Mouse (Mus musculus): ENCODE results near the gene Ncf1. TPM values are rescaled to one million over a fixed set of nuclear protein-coding genes. Genes with fewer than 3 reads are reported as not detected.

The Ncf1 gene
- polyA plus RNA-seq, 1 experiment from 2014 or later = 4.2 TPM

GRCm38 (mm10) chr5:134236241-134236640 lies 6.8 kb upstream of the Ncf1 start:
- H3K9ac ChIP-seq (replicated peaks; ENCODE audit: low read length) = no peak overlapping the region
- WGBS = 78% methylated on average over 3 of the region's 3 CpGs
- peaks cover 53% of the 10 kb centered on the region for H3K36me3 ChIP-seq (ENCODE audit: insufficient read depth, low read length)
- H3K4me2 ChIP-seq (replicated peaks; ENCODE audit: low read depth, low read length) = no peak overlapping the region
- no peak overlapping the region for H3K27ac ChIP-seq (ENCODE audit: low read length)
- no peaks in the 10 kb centered on the region for H3K9me3 ChIP-seq (ENCODE audit: low read length)
- peaks cover 23% of the 10 kb centered on the region for H3K4me1 ChIP-seq (ENCODE audit: insufficient read depth, low read length)
- no peak overlapping the region for H3K4me3 ChIP-seq (ENCODE audit: low read length)
- ATAC-seq (ENCODE audit: low FRiP score, low TSS enrichment) = no peak; the same call in 1 of the 2 replicates
- no peaks in the 10 kb centered on the region for H3K27me3 ChIP-seq (ENCODE audit: insufficient read depth, low read length)

DNA sequence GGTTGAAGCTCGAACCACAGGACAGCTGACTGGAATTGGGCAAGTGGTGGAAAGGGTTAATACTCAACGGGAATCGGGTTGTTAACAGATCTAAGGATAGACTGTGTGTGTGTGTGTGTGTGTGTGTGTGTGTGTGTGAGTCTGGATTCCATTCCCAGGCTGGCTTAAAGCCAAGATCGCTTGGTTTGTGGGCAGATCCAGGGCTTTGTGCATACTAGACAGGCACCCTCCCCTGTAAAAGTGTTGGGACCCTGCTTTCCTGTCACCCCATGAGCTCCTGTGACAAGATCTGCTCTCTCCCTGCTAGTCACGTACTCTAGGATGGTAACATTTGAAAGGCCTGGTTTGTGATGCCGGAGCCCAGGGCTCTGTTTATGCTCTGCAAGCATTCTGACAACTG lies 5.7 kb upstream of the Ncf1 start:
- H3K9ac ChIP-seq (replicated peaks; ENCODE audit: low read length) = no peak overlapping the region
- H3K27ac ChIP-seq (ENCODE audit: low read length) = peak overlapping the region; percentile 25; the same call in 1 of the 2 replicates
- no peak for ATAC-seq (ENCODE audit: low FRiP score, low TSS enrichment)
- no peaks in the 10 kb centered on the region for H3K27me3 ChIP-seq (ENCODE audit: insufficient read depth, low read length)
- H3K9me3 ChIP-seq (ENCODE audit: low read length) = no peaks in the 10 kb centered on the region
- peaks cover 42% of the 10 kb centered on the region for H3K36me3 ChIP-seq (ENCODE audit: insufficient read depth, low read length)
- H3K4me2 ChIP-seq (replicated peaks; ENCODE audit: low read depth, low read length) = no peak overlapping the region
- WGBS = 27% methylated on average over 6 of the region's 6 CpGs
- no peak overlapping the region for H3K4me3 ChIP-seq (ENCODE audit: low read length)
- H3K4me1 ChIP-seq (ENCODE audit: insufficient read depth, low read length) = peaks cover 23% of the 10 kb centered on the region

DNA sequence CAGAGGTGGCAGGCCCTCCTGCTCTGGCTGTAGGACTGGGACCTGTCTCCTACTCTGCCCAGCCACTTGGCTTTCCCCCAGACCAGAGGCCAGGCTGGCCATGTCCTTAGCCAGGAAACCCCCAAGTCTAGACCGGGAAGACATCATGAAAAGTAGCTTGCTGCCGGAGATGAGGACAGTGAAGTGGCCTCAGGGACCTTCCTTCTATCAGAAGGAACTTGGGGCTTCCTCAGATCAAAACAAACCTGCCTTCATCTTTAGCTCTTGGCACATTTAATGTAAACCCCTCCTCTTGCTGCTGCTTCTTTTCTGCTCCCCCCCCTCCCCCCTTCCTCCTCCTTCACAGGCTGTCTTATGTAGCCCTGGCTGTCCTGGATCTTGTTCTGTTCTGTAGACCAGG lies 4.8 kb upstream of the Ncf1 start:
- no peaks in the 10 kb centered on the region for H3K27me3 ChIP-seq (ENCODE audit: insufficient read depth, low read length)
- no peak overlapping the region for H3K4me3 ChIP-seq (ENCODE audit: low read length)
- H3K4me1 ChIP-seq (ENCODE audit: insufficient read depth, low read length) = peaks cover 23% of the 10 kb centered on the region
- H3K36me3 ChIP-seq (ENCODE audit: insufficient read depth, low read length) = peaks cover 33% of the 10 kb centered on the region
- ATAC-seq (ENCODE audit: low FRiP score, low TSS enrichment) = no peak
- H3K9me3 ChIP-seq (ENCODE audit: low read length) = no peaks in the 10 kb centered on the region
- 46% methylated on average over 2 of the region's 2 CpGs for WGBS
- no peak overlapping the region for H3K9ac ChIP-seq (replicated peaks; ENCODE audit: low read length)
- H3K27ac ChIP-seq (ENCODE audit: low read length) = no peak overlapping the region
- H3K4me2 ChIP-seq (replicated peaks; ENCODE audit: low read depth, low read length) = no peak overlapping the region

DNA sequence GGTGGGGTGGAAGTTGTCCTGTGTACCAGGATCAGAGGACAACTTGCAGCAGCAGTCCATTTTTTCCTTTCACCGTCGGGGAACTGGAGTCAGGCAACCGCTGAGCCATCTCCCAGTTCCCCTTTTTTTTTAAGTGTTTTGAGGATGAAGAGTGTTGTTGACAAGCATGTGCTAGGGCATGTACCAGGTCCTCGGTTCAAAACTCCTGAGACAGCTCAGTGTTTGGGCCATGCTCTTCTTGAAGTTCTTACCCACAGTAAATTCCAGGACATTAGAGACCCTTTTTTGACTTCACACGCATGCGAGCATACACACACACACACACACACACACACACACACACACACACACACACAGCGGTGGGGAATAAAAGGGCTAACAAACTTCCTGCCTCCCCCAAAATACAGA lies 3.8 kb upstream of the Ncf1 start:
- no peak overlapping the region for H3K27ac ChIP-seq (ENCODE audit: low read length)
- H3K4me2 ChIP-seq (replicated peaks; ENCODE audit: low read depth, low read length) = no peak overlapping the region
- H3K4me1 ChIP-seq (ENCODE audit: insufficient read depth, low read length) = peaks cover 23% of the 10 kb centered on the region
- H3K36me3 ChIP-seq (ENCODE audit: insufficient read depth, low read length) = peaks cover 23% of the 10 kb centered on the region
- no peaks in the 10 kb centered on the region for H3K27me3 ChIP-seq (ENCODE audit: insufficient read depth, low read length)
- H3K9me3 ChIP-seq (ENCODE audit: low read length) = no peaks in the 10 kb centered on the region
- 45% methylated on average over 7 of the region's 7 CpGs for WGBS
- H3K4me3 ChIP-seq (ENCODE audit: low read length) = no peak overlapping the region
- no peak for ATAC-seq (ENCODE audit: low FRiP score, low TSS enrichment)
- no peak overlapping the region for H3K9ac ChIP-seq (replicated peaks; ENCODE audit: low read length)

GRCm38 (mm10) chr5:134232568-134232967 lies 3.1 kb upstream of the Ncf1 start:
- Histone ChIP-seq H3K9ac (replicated peaks; ENCODE audit: low read length) (no peak overlapping the region), H3K4me1 (ENCODE audit: insufficient read depth, low read length) (peaks cover 27% of the 10 kb centered on the region), H3K4me3 (ENCODE audit: low read length) (no peak overlapping the region), H3K27me3 (ENCODE audit: insufficient read depth, low read length) (no peaks in the 10 kb centered on the region), H3K4me2 (replicated peaks; ENCODE audit: low read depth, low read length) (no peak overlapping the region), H3K27ac (ENCODE audit: low read length) (peak overlapping the region; percentile 55), H3K9me3 (ENCODE audit: low read length) (no peaks in the 10 kb centered on the region), H3K36me3 (ENCODE audit: insufficient read depth, low read length) (peaks cover 16% of the 10 kb centered on the region)
- ATAC-seq (ENCODE audit: low FRiP score, low TSS enrichment) = 0 out of 2 replicates have a peak, but pooled peaks have one; percentile 1
- 14% methylated on average over 7 of the region's 7 CpGs for WGBS

GRCm38 (mm10) chr5:134232111-134232510 lies 2.7 kb upstream of the Ncf1 start:
- no peak for ATAC-seq (ENCODE audit: low FRiP score, low TSS enrichment)
- no peaks in the 10 kb centered on the region for H3K9me3 ChIP-seq (ENCODE audit: low read length)
- H3K4me3 ChIP-seq (ENCODE audit: low read length) = no peak overlapping the region
- H3K27me3 ChIP-seq (ENCODE audit: insufficient read depth, low read length) = no peaks in the 10 kb centered on the region
- peak overlapping the region; percentile 55 for H3K27ac ChIP-seq (ENCODE audit: low read length)
- H3K4me1 ChIP-seq (ENCODE audit: insufficient read depth, low read length) = peaks cover 32% of the 10 kb centered on the region
- no peak overlapping the region for H3K4me2 ChIP-seq (replicated peaks; ENCODE audit: low read depth, low read length)
- no peak overlapping the region for H3K9ac ChIP-seq (replicated peaks; ENCODE audit: low read length)
- WGBS = 52% methylated on average over 6 of the region's 6 CpGs
- H3K36me3 ChIP-seq (ENCODE audit: insufficient read depth, low read length) = peaks cover 12% of the 10 kb centered on the region

DNA sequence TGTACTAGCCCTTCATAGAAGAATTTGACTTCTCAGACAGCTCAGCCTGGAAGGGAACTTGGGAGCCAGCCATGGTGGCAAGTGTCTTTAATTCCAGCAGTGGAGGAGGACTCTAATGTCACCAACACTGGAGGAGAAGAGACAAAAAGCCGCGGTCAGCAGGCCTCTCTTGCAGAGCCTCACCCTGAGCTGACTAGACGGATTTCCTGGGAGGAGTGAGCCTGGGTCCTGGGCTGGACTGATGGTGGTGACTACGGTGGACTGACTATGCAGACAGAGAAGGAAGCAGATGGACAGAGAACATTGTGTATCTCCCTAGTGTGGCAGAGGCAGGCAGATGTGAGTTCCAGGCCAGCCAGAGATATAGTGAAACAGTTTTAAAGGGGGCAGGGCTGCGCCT lies 2.0 kb upstream of the Ncf1 start:
- H3K27me3 ChIP-seq (ENCODE audit: insufficient read depth, low read length) = no peaks in the 10 kb centered on the region
- H3K9me3 ChIP-seq (ENCODE audit: low read length) = no peaks in the 10 kb centered on the region
- H3K4me1 ChIP-seq (ENCODE audit: insufficient read depth, low read length) = peaks cover 39% of the 10 kb centered on the region
- peaks cover 4% of the 10 kb centered on the region; the same call in 1 of the 2 replicates for H3K36me3 ChIP-seq (ENCODE audit: insufficient read depth, low read length)
- H3K4me3 ChIP-seq (ENCODE audit: low read length) = no peak overlapping the region
- WGBS = 70% methylated on average over 5 of the region's 5 CpGs
- H3K9ac ChIP-seq (replicated peaks; ENCODE audit: low read length) = no peak overlapping the region
- H3K4me2 ChIP-seq (replicated peaks; ENCODE audit: low read depth, low read length) = no peak overlapping the region
- H3K27ac ChIP-seq (ENCODE audit: low read length) = no peak overlapping the region
- ATAC-seq (ENCODE audit: low FRiP score, low TSS enrichment) = no peak

DNA sequence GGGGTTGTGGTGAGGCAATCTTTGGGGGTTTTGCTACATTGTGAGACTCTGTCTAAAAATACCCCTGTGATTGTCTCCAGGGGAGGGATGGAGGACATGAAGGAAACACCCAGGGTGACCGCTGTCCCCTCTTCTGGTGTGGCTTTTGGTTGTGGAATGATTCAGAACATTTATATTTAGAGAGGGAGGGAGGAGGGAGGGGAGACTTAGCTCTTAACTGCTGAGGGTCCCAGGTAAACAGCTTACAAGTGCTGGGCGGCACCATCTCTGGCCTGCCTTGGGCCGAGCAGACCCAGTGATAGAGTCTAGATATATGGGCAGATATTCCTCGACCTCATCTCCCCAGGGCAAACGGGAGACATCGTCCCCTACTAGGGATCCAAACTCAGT lies 1.2 kb downstream of the Ncf1 start:
- no peaks in the 10 kb centered on the region for H3K27me3 ChIP-seq (ENCODE audit: insufficient read depth, low read length)
- H3K9me3 ChIP-seq (ENCODE audit: low read length) = no peaks in the 10 kb centered on the region
- H3K9ac ChIP-seq (replicated peaks; ENCODE audit: low read length) = no peak overlapping the region
- no peak overlapping the region for H3K27ac ChIP-seq (ENCODE audit: low read length)
- no peak for ATAC-seq (ENCODE audit: low FRiP score, low TSS enrichment)
- H3K36me3 ChIP-seq (ENCODE audit: insufficient read depth, low read length) = no peaks in the 10 kb centered on the region
- WGBS = 77% methylated on average over 6 of the region's 6 CpGs
- H3K4me1 ChIP-seq (ENCODE audit: insufficient read depth, low read length) = peaks cover 27% of the 10 kb centered on the region
- H3K4me2 ChIP-seq (replicated peaks; ENCODE audit: low read depth, low read length) = no peak overlapping the region
- H3K4me3 ChIP-seq (ENCODE audit: low read length) = no peak overlapping the region

GRCm38 (mm10) chr5:134227574-134228248 lies 1.7 kb downstream of the Ncf1 start:
- no peak overlapping the region for H3K27ac ChIP-seq (ENCODE audit: low read length)
- no peaks in the 10 kb centered on the region; the same call in 1 of the 2 replicates for H3K27me3 ChIP-seq (ENCODE audit: insufficient read depth, low read length)
- H3K36me3 ChIP-seq (ENCODE audit: insufficient read depth, low read length) = no peaks in the 10 kb centered on the region
- peaks cover 26% of the 10 kb centered on the region for H3K4me1 ChIP-seq (ENCODE audit: insufficient read depth, low read length)
- WGBS = 47% methylated on average over 11 of the region's 11 CpGs
- no peaks in the 10 kb centered on the region for H3K9me3 ChIP-seq (ENCODE audit: low read length)
- H3K4me2 ChIP-seq (replicated peaks; ENCODE audit: low read depth, low read length) = no peak overlapping the region
- H3K9ac ChIP-seq (replicated peaks; ENCODE audit: low read length) = no peak overlapping the region
- no peak overlapping the region for H3K4me3 ChIP-seq (ENCODE audit: low read length)
- no peak for ATAC-seq (ENCODE audit: low FRiP score, low TSS enrichment)

GRCm38 (mm10) chr5:134226946-134227345 lies 2.5 kb downstream of the Ncf1 start:
- Histone ChIP-seq H3K9me3 (ENCODE audit: low read length) (no peaks in the 10 kb centered on the region), H3K4me1 (ENCODE audit: insufficient read depth, low read length) (peaks cover 25% of the 10 kb centered on the region), H3K27me3 (ENCODE audit: insufficient read depth, low read length) (no peaks in the 10 kb centered on the region; the same call in 1 of the 2 replicates), H3K4me3 (ENCODE audit: low read length) (no peak overlapping the region), H3K4me2 (replicated peaks; ENCODE audit: low read depth, low read length) (no peak overlapping the region), H3K36me3 (ENCODE audit: insufficient read depth, low read length) (no peaks in the 10 kb centered on the region), H3K27ac (ENCODE audit: low read length) (no peak overlapping the region), H3K9ac (replicated peaks; ENCODE audit: low read length) (0 out of 2 replicates have a peak overlapping the region, but pooled peaks have one; percentile 13)
- 30% methylated on average over 12 of the region's 12 CpGs for WGBS
- peak; percentile 28; the same call in 1 of the 2 replicates for ATAC-seq (ENCODE audit: low FRiP score, low TSS enrichment)

Data from kidney, embryonic 16.5 days (tissue).